Mouse (Mus musculus) megakaryocyte, adult 5-6 weeks (primary cell): ENCODE measurements around the gene Disp3. TPM values are rescaled to one million over a fixed set of nuclear protein-coding genes. Genes with fewer than 3 reads are reported as not detected.

Experiments used
- ATAC-seq: 2 replicates; pipeline ENCODE4 v1.8.0; 2016; ENCODE audit warnings: mild to moderate bottlenecking, inconsistent platforms; ENCODE audit not compliant: poor library complexity, severe bottlenecking
- total RNA-seq, 2 experiments: library from RNA; stranded (forward) in 1 of 2; stranded (reverse) in 1 of 2; fragments of 153-499, 151-499 nt in 1 of 2; fragments of 221-1000, 200-1000 nt in 1 of 2; gene quantifications; 2 replicates each; pipeline versions ENCODE4 v1.2.3 to v1.2.4; 2015 to 2017

Gene Disp3
- total RNA-seq (2015) (not detected in 2 replicates), total RNA-seq (2017) (not detected in 2 replicates)

GRCm38 (mm10) chr4:148287476-148288054 is at the start of gene Disp3:
Gene Disp3, minus strand, starts transcription at chr4:148287965.
- ATAC-seq = no peak

GRCm38 (mm10) chr4:148330269-148330668 is 42.5 kb upstream of the Disp3 start:
- ATAC-seq = no peak

- no peak for ATAC-seq
Measured at GRCm38 (mm10) chr4:148329431-148329830, 41.7 kb upstream of the Disp3 start.

- no peak for ATAC-seq
Measured at GRCm38 (mm10) chr4:148328237-148328636, 40.5 kb upstream of the Disp3 start.

GRCm38 (mm10) chr4:148327266-148327997 is 39.7 kb upstream of the Disp3 start:
- ATAC-seq = no peak

GRCm38 (mm10) chr4:148326791-148327190 is 39.0 kb upstream of the Disp3 start:
- ATAC-seq = no peak

- ATAC-seq = no peak
Measured at GRCm38 (mm10) chr4:148325951-148326350, 38.2 kb upstream of the Disp3 start.

- ATAC-seq = no peak
Measured at GRCm38 (mm10) chr4:148325057-148325456, 37.3 kb upstream of the Disp3 start.

- ATAC-seq = no peak
Measured at GRCm38 (mm10) chr4:148322152-148322551, 34.4 kb upstream of the Disp3 start.

- no peak for ATAC-seq
Measured at GRCm38 (mm10) chr4:148319366-148319765, 31.6 kb upstream of the Disp3 start.

GRCm38 (mm10) chr4:148315377-148316175 is 27.8 kb upstream of the Disp3 start:
- no peak for ATAC-seq

GRCm38 (mm10) chr4:148314396-148314795 is 26.6 kb upstream of the Disp3 start:
- no peak for ATAC-seq

GRCm38 (mm10) chr4:148313601-148314000 is 25.8 kb upstream of the Disp3 start:
- no peak for ATAC-seq

- no peak for ATAC-seq
Measured at GRCm38 (mm10) chr4:148312296-148313116, 24.7 kb upstream of the Disp3 start.

GRCm38 (mm10) chr4:148310845-148311244 is 23.1 kb upstream of the Disp3 start:
- ATAC-seq = no peak

- no peak for ATAC-seq
Measured at GRCm38 (mm10) chr4:148310126-148310525, 22.4 kb upstream of the Disp3 start.

- ATAC-seq = no peak
Measured at GRCm38 (mm10) chr4:148306406-148307083, 18.8 kb upstream of the Disp3 start.

GRCm38 (mm10) chr4:148298720-148299119 is 11.0 kb upstream of the Disp3 start:
- ATAC-seq = no peak

- no peak for ATAC-seq
Measured at GRCm38 (mm10) chr4:148297640-148298039, 9.9 kb upstream of the Disp3 start.

- ATAC-seq = no peak
Measured at GRCm38 (mm10) chr4:148293319-148293718, 5.6 kb upstream of the Disp3 start.
